8 mouse cellular contexts compared by ENCODE assay signal in the genomic region with DNA sequence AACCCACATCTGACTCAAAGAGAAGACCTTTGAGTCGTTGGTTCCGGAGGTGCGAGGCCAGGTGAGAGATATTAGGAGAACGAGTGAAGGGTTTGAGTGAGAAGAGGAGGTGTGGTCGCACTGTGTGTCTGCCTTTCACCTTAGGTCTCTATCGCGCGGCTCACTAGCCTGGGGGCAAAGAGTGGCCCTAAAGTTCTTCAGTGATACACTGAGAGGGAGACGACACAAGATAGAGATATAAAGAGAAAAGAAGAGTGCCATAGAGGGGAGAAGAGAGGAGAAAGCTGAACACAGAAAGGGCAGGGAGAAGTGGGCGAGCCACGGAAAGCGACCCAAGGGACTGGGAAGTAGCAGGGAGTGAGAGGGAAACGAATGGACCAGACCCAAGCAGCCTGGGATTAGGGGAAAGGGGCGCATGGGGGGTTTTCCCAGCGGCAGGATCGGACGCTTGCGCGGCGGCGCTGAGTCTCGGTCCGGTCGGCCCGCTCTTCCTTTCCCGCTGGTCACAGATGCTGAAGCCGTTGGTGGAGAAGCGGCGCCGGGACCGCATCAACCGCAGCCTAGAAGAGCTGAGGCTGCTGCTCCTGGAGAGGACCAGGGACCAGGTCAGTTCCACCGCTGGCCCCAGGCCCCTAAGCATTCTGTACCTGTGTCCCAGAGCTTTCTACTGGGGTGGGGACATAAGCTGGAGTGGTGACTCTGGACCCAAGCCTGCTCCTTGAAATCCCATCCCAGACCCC. TPM values are rescaled to one million over a fixed set of nuclear protein-coding genes. Genes with fewer than 3 reads are reported as not detected.
A peak's percentile ranks its signal among the peaks of the same experiment; 100 is the strongest.
DNase-seq lines count a peak whose midpoint lies in the region; ATAC-seq and TF ChIP-seq lines count a peak whose summit lies in the region.

No protein-coding gene starts in this region.

- H3K9me3 ChIP-seq in lung, embryonic 16.5 days (ENCODE audit: control insufficient read depth, low read length) = no peaks in the 10 kb centered on the region
- H3K9me3 ChIP-seq in heart, embryonic 15.5 days (replicated peaks) = no peaks in the 10 kb centered on the region
- H3K9me3 ChIP-seq in limb, embryonic 14.5 days (ENCODE audit: control insufficient read depth, low read length) = no peaks in the 10 kb centered on the region
- no peaks in the 10 kb centered on the region for H3K9me3 ChIP-seq in neural tube, embryonic 14.5 days (ENCODE audit: control insufficient read depth, low read length)

- H3K4me3 ChIP-seq in lung, embryonic 16.5 days (ENCODE audit: low read length) = peak overlapping the region; percentile 68
- H3K4me3 ChIP-seq in brown adipose tissue, adult 24 weeks (ENCODE audit: insufficient read depth, low read depth, low read length) = peak overlapping the region; percentile 64
- peak overlapping the region; percentile 65 for H3K4me3 ChIP-seq in heart, embryonic 15.5 days
- peak overlapping the region; percentile 74 for H3K4me3 ChIP-seq in limb, embryonic 14.5 days (replicated peaks; ENCODE audit: low read length)
- peak overlapping the region; percentile 66 for H3K4me3 ChIP-seq in neural tube, embryonic 14.5 days (ENCODE audit: low read depth, low read length)

- no peak for TF ChIP-seq POLR2A in limb, embryonic 14.5 days (IDR thresholded peaks at IDR 0.05; ENCODE audit: borderline replicate concordance, extremely low read depth, insufficient read depth, insufficient read length)

- no peaks in the 10 kb centered on the region for H3K27me3 ChIP-seq in lung, embryonic 16.5 days (ENCODE audit: control insufficient read depth, insufficient read depth, low read depth, low read length)
- H3K27me3 ChIP-seq in heart, embryonic 15.5 days = no peaks in the 10 kb centered on the region
- H3K27me3 ChIP-seq in limb, embryonic 14.5 days (ENCODE audit: control insufficient read depth, insufficient read depth, low read length) = no peaks in the 10 kb centered on the region
- peaks cover 9% of the 10 kb centered on the region; the same call in 1 of the 2 replicates for H3K27me3 ChIP-seq in neural tube, embryonic 14.5 days (ENCODE audit: control insufficient read depth, insufficient read depth, low read length)

- peak overlapping the region; percentile 81 for H3K9ac ChIP-seq in lung, embryonic 16.5 days (ENCODE audit: low read length)
- peak overlapping the region; percentile 67 for H3K9ac ChIP-seq in heart, embryonic 15.5 days
- peak overlapping the region; percentile 65 for H3K9ac ChIP-seq in limb, embryonic 14.5 days (ENCODE audit: low read depth, low read length, severe bottlenecking)
- peak overlapping the region; percentile 69 for H3K9ac ChIP-seq in neural tube, embryonic 14.5 days (replicated peaks; ENCODE audit: low read depth, low read length)

- H3K4me1 ChIP-seq in lung, embryonic 16.5 days (replicated peaks; ENCODE audit: control insufficient read depth, insufficient read depth, low read length) = peaks cover 29% of the 10 kb centered on the region
- H3K4me1 ChIP-seq in brown adipose tissue, adult 24 weeks (ENCODE audit: control insufficient read depth, insufficient read depth, insufficient read length, low read length) = no peaks in the 10 kb centered on the region; the same call in 1 of the 2 replicates
- H3K4me1 ChIP-seq in heart, embryonic 15.5 days (replicated peaks) = peaks cover 46% of the 10 kb centered on the region
- peaks cover 28% of the 10 kb centered on the region for H3K4me1 ChIP-seq in limb, embryonic 14.5 days (ENCODE audit: control insufficient read depth, insufficient read depth, low read length)
- peaks cover 18% of the 10 kb centered on the region for H3K4me1 ChIP-seq in neural tube, embryonic 14.5 days (ENCODE audit: control insufficient read depth, insufficient read depth, low read length)

- no peak for ATAC-seq in lung, embryonic 16.5 days (ENCODE audit: low read depth)
- no peak for ATAC-seq in heart, embryonic 15.5 days (replicated peaks; ENCODE audit: insufficient number of reproducible peaks, insufficient read depth, low FRiP score, low read depth)
- no peak for ATAC-seq in limb, embryonic 14.5 days (ENCODE audit: low FRiP score, low read depth)
- ATAC-seq in neural tube, embryonic 14.5 days (ENCODE audit: low read depth) = no peak
- ATAC-seq in inflammation-experienced regulatory T-cells, adult 6 months = no peak

- peak overlapping the region; percentile 96; the same call in 1 of the 2 replicates for H3K27ac ChIP-seq in lung, embryonic 16.5 days (ENCODE audit: low read length)
- no peak overlapping the region for H3K27ac ChIP-seq in brown adipose tissue, adult 24 weeks (replicated peaks; ENCODE audit: low read depth, low read length)
- peak overlapping the region; percentile 94 for H3K27ac ChIP-seq in heart, embryonic 15.5 days
- no peak overlapping the region for H3K27ac ChIP-seq in limb, embryonic 14.5 days (replicated peaks; ENCODE audit: low read depth, low read length)
- no peak overlapping the region for H3K27ac ChIP-seq in neural tube, embryonic 14.5 days (ENCODE audit: low read depth, low read length)

- H3K36me3 ChIP-seq in lung, embryonic 16.5 days (ENCODE audit: control insufficient read depth, insufficient read depth, low read length) = no peaks in the 10 kb centered on the region
- H3K36me3 ChIP-seq in heart, embryonic 15.5 days = no peaks in the 10 kb centered on the region
- H3K36me3 ChIP-seq in limb, embryonic 14.5 days (ENCODE audit: control insufficient read depth, insufficient read depth, low read length) = no peaks in the 10 kb centered on the region
- no peaks in the 10 kb centered on the region for H3K36me3 ChIP-seq in neural tube, embryonic 14.5 days (ENCODE audit: control insufficient read depth, insufficient read depth, low read length)

- DNase-seq in lung, postnatal 25 days (ENCODE audit: low spot score) = no peak
- DNase-seq in limb, embryonic 14.5 days (ENCODE audit: low spot score) = no peak
- no peak for DNase-seq in natural killer cell, adult 2 months (ENCODE audit: low spot score in 2 of 2)

- under 1% methylated on average over 31 of the region's 33 CpGs for WGBS in lung, embryonic 16.5 days
- WGBS in heart, embryonic 15.5 days = 2% methylated on average over 33 of the region's 33 CpGs
- 1% methylated on average over 29 of the region's 33 CpGs for whole genome bisulfite sequencing in limb, embryonic 14.5 days
- under 1% methylated on average over 27 of the region's 33 CpGs for WGBS in neural tube, embryonic 14.5 days

- peak overlapping the region; percentile 95 for H3K4me2 ChIP-seq in lung, embryonic 16.5 days (ENCODE audit: low read depth, low read length)
- H3K4me2 ChIP-seq in heart, embryonic 15.5 days = peak overlapping the region; percentile 87
- peak overlapping the region; percentile 90 for H3K4me2 ChIP-seq in limb, embryonic 14.5 days (replicated peaks; ENCODE audit: low read depth, low read length, severe bottlenecking)
- H3K4me2 ChIP-seq in neural tube, embryonic 14.5 days (ENCODE audit: low read depth, low read length) = peak overlapping the region; percentile 94

RNA-seq across cellular contexts. Expression of a gene that starts 1.0 kb away (rescaled TPM):
- 0.38 and 0.43 TPM in 2 replicates for polyA plus RNA-seq in lung, embryonic 16.5 days (2015; fragmentation: Nextera tagmentation; extraction: Ambion mirVana)
- polyA plus RNA-seq in brown adipose tissue, adult 24 weeks (2012; ENCODE audit: insufficient read depth, insufficient read length, missing spikeins) = not detected in 2 replicates
- 0.52 and 0.57 TPM in 2 replicates for polyA plus RNA-seq in heart, embryonic 15.5 days (2015; fragmentation: Nextera tagmentation; extraction: Ambion mirVana)
- 1.1 and 1.4 TPM in 2 replicates for polyA plus RNA-seq in limb, embryonic 14.5 days (2012; rRNA removed)
- 0.30 and 0.77 TPM in 2 replicates for polyA plus RNA-seq in limb, embryonic 14.5 days (2014; fragmentation: Nextera tagmentation; extraction: Ambion mirVana)
- polyA plus RNA-seq in neural tube, embryonic 14.5 days (2014; fragmentation: Nextera tagmentation; extraction: Ambion mirVana) = 0.43 and 0.52 TPM in 2 replicates
- not detected for polyA plus RNA-seq in inflammation-experienced regulatory T-cells, adult 6 months (2017; shearing (Covaris generic))

RNA-seq across cellular contexts. Expression of a gene that starts 1.2 kb away (rescaled TPM):
- 0.36 and 0.44 TPM in 2 replicates for polyA plus RNA-seq in lung, embryonic 16.5 days (2015; fragmentation: Nextera tagmentation; extraction: Ambion mirVana)
- 0.87 TPM in 1 of 2 replicates, not detected in the other for polyA plus RNA-seq in brown adipose tissue, adult 24 weeks (2012; ENCODE audit: insufficient read depth, insufficient read length, missing spikeins)
- polyA plus RNA-seq in heart, embryonic 15.5 days (2015; fragmentation: Nextera tagmentation; extraction: Ambion mirVana) = 0.51 and 0.60 TPM in 2 replicates
- polyA plus RNA-seq in limb, embryonic 14.5 days (2012; rRNA removed) = 1.1 and 1.4 TPM in 2 replicates
- 0.41 and 0.77 TPM in 2 replicates for polyA plus RNA-seq in limb, embryonic 14.5 days (2014; fragmentation: Nextera tagmentation; extraction: Ambion mirVana)
- polyA plus RNA-seq in neural tube, embryonic 14.5 days (2014; fragmentation: Nextera tagmentation; extraction: Ambion mirVana) = 0.33 and 0.48 TPM in 2 replicates
- under 1 TPM in 1 of 3 experiments, not detected in 2; 0.63 TPM for polyA plus RNA-seq in inflammation-experienced regulatory T-cells, adult 6 months (2017; shearing (Covaris generic))

RNA-seq across cellular contexts. Expression of a gene that starts 4.5 kb away (rescaled TPM):
- polyA plus RNA-seq in lung, embryonic 16.5 days (2015; fragmentation: Nextera tagmentation; extraction: Ambion mirVana) = 0.24 and 0.31 TPM in 2 replicates
- polyA plus RNA-seq in brown adipose tissue, adult 24 weeks (2012; ENCODE audit: insufficient read depth, insufficient read length, missing spikeins) = not detected in 2 replicates
- 0.18 and 0.37 TPM in 2 replicates for polyA plus RNA-seq in heart, embryonic 15.5 days (2015; fragmentation: Nextera tagmentation; extraction: Ambion mirVana)
- polyA plus RNA-seq in limb, embryonic 14.5 days (2012; rRNA removed) = 1.6 TPM in 2 replicates
- 1.6 and 2.2 TPM in 2 replicates for polyA plus RNA-seq in limb, embryonic 14.5 days (2014; fragmentation: Nextera tagmentation; extraction: Ambion mirVana)
- 2.2 and 5.0 TPM in 2 replicates for polyA plus RNA-seq in neural tube, embryonic 14.5 days (2014; fragmentation: Nextera tagmentation; extraction: Ambion mirVana)
- polyA plus RNA-seq in inflammation-experienced regulatory T-cells, adult 6 months (2017; shearing (Covaris generic)) = under 1 TPM in 1 of 3 experiments, not detected in 2; 0.13 TPM

RNA-seq across cellular contexts. Expression of a gene that starts 26.2 kb away (rescaled TPM):
- polyA plus RNA-seq in lung, embryonic 16.5 days (2015; fragmentation: Nextera tagmentation; extraction: Ambion mirVana) = 31.1 and 32.4 TPM in 2 replicates
- polyA plus RNA-seq in brown adipose tissue, adult 24 weeks (2012; ENCODE audit: insufficient read depth, insufficient read length, missing spikeins) = 7.9 and 15.6 TPM in 2 replicates
- 16.1 and 25.2 TPM in 2 replicates for polyA plus RNA-seq in heart, embryonic 15.5 days (2015; fragmentation: Nextera tagmentation; extraction: Ambion mirVana)
- polyA plus RNA-seq in limb, embryonic 14.5 days (2012; rRNA removed) = 19.3 and 25.4 TPM in 2 replicates
- polyA plus RNA-seq in limb, embryonic 14.5 days (2014; fragmentation: Nextera tagmentation; extraction: Ambion mirVana) = 16.0 and 22.5 TPM in 2 replicates
- 6.5 and 9.4 TPM in 2 replicates for polyA plus RNA-seq in neural tube, embryonic 14.5 days (2014; fragmentation: Nextera tagmentation; extraction: Ambion mirVana)
- 1 to 10 TPM; 5.2 to 6.2 (median 6.1) TPM for polyA plus RNA-seq in inflammation-experienced regulatory T-cells, adult 6 months (2017; shearing (Covaris generic))

RNA-seq across cellular contexts. Expression of a gene that starts 32.9 kb away (rescaled TPM):
- polyA plus RNA-seq in lung, embryonic 16.5 days (2015; fragmentation: Nextera tagmentation; extraction: Ambion mirVana) = 80.6 and 85.2 TPM in 2 replicates
- polyA plus RNA-seq in brown adipose tissue, adult 24 weeks (2012; ENCODE audit: insufficient read depth, insufficient read length, missing spikeins) = 42.0 and 54.9 TPM in 2 replicates
- 82.2 and 96.4 TPM in 2 replicates for polyA plus RNA-seq in heart, embryonic 15.5 days (2015; fragmentation: Nextera tagmentation; extraction: Ambion mirVana)
- polyA plus RNA-seq in limb, embryonic 14.5 days (2012; rRNA removed) = 199 and 224 TPM in 2 replicates
- polyA plus RNA-seq in limb, embryonic 14.5 days (2014; fragmentation: Nextera tagmentation; extraction: Ambion mirVana) = 89.8 and 98.1 TPM in 2 replicates
- polyA plus RNA-seq in neural tube, embryonic 14.5 days (2014; fragmentation: Nextera tagmentation; extraction: Ambion mirVana) = 337 and 385 TPM in 2 replicates
- 10 to 100 TPM; 26.9 to 31.5 (median 27.3) TPM for polyA plus RNA-seq in inflammation-experienced regulatory T-cells, adult 6 months (2017; shearing (Covaris generic))

Comparison
In these comparisons a context has a peak if more than half of its experiments do, and no peak if none do; other contexts are left out.
1. H3K27ac ChIP-seq: peak in lung, embryonic 16.5 days (single experiment) and heart, embryonic 15.5 days (single experiment); none in brown adipose tissue, adult 24 weeks (single experiment), limb, embryonic 14.5 days (single experiment) and neural tube, embryonic 14.5 days (single experiment).
2. Peak in every context shown above with its lines, with median percentiles within 50 percentile points of each other: H3K4me2 ChIP-seq, H3K4me3 ChIP-seq and H3K9ac ChIP-seq.